Mouse (Mus musculus) kidney, postnatal 10 days (tissue): ENCODE measurements around the gene Ube2cbp.

Source experiments
- DNase-seq: peaks from one replicate; pipeline ENCODE4 v3.0.0; 2021; ENCODE audit warnings: mixed read lengths

Gene Ube2cbp

GRCm38 (mm10) chr9:86315700-86316099 is 149.1 kb downstream of the Ube2cbp start:
- DNase-seq: no peak

- no peak for DNase-seq
These were observed 156.1 kb downstream of the Ube2cbp start for GRCm38 (mm10) chr9:86308616-86309015.

GRCm38 (mm10) chr9:86306556-86306955 is 158.2 kb downstream of the Ube2cbp start:
- DNase-seq: no peak

GRCm38 (mm10) chr9:86301407-86301806 is 163.3 kb downstream of the Ube2cbp start:
- DNase-seq: no peak

GRCm38 (mm10) chr9:86298596-86298995 is 166.2 kb downstream of the Ube2cbp start:
- DNase-seq: no peak

GRCm38 (mm10) chr9:86298131-86298530 is 166.6 kb downstream of the Ube2cbp start:
- no peak for DNase-seq

- no peak for DNase-seq
These were observed 167.8 kb downstream of the Ube2cbp start for GRCm38 (mm10) chr9:86296683-86297638.

GRCm38 (mm10) chr9:86287570-86287954 is 177.2 kb downstream of the Ube2cbp start:
- no peak for DNase-seq

GRCm38 (mm10) chr9:86286830-86287569 is 177.8 kb downstream of the Ube2cbp start:
- no peak for DNase-seq

- no peak for DNase-seq
These were observed 182.2 kb downstream of the Ube2cbp start for GRCm38 (mm10) chr9:86282555-86282954.

- no peak for DNase-seq
These were observed 183.6 kb downstream of the Ube2cbp start for GRCm38 (mm10) chr9:86281147-86281467.

GRCm38 (mm10) chr9:86280461-86281146 is 184.1 kb downstream of the Ube2cbp start:
- no peak for DNase-seq

- no peak for DNase-seq
These were observed 195.2 kb downstream of the Ube2cbp start for GRCm38 (mm10) chr9:86269541-86269940.

GRCm38 (mm10) chr9:86266658-86267057 is 198.1 kb downstream of the Ube2cbp start:
- DNase-seq: no peak
